Mouse (Mus musculus) cerebellum, adult 2 months (tissue): ENCODE results near the gene Bcl2l10. TPM values are rescaled to one million over a fixed set of nuclear protein-coding genes. Genes with fewer than 3 reads are reported as not detected.

Experiments
- DNase-seq, 2 experiments: peaks; one replicate each; pipeline ENCODE4 v3.0.0; 2021
- H3K27ac ChIP-seq: fragments of 200-500 bp; 2 replicates; pipeline ENCODE4 v1.5.1; 2012; ENCODE audit warnings: low read length, control low read depth, inconsistent platforms; ENCODE audit not compliant: insufficient read depth
- H3K27me3 ChIP-seq: fragments of 200-500 bp; 2 replicates; pipeline ENCODE4 v1.6.1; 2012; ENCODE audit warnings: inconsistent platforms, mild to moderate bottlenecking, low read length, moderate library complexity; ENCODE audit not compliant: control insufficient read depth, insufficient read depth
- H3K4me1 ChIP-seq: fragments of 200-500 bp; 2 replicates; pipeline ENCODE4 v1.6.1; 2011; ENCODE audit warnings: low read length; ENCODE audit not compliant: control insufficient read depth, insufficient read depth
- H3K4me3 ChIP-seq: fragments of 200-500 bp; replicated peaks from 2 replicates; pipeline ENCODE3; 2011; ENCODE audit warnings: mild to moderate bottlenecking, low read depth, low read length, control low read depth; ENCODE audit not compliant: insufficient read depth
- CTCF ChIP-seq: fragments of 200-500 bp; IDR thresholded peaks from 2 replicates; pipeline ENCODE4 v1.5.1; 2011; ENCODE audit warnings: low read depth, mild to moderate bottlenecking, control low read depth, low read length, moderate library complexity, borderline replicate concordance; ENCODE audit not compliant: insufficient read depth
- POLR2A ChIP-seq: fragments of 200-500 bp; IDR thresholded peaks from 2 replicates; pipeline ENCODE4 v1.6.1; 2011; ENCODE audit warnings: low read length, control low read depth, borderline replicate concordance; ENCODE audit not compliant: insufficient read depth
- WGBS: fragments of 180-500 bp; shearing (Covaris S2); methylation state at CpG from one replicate; pipeline ENCODE4 v1.1.7; 2018; 5-methylcytosine and 5-hydroxymethylcytosine counted together
- polyA plus RNA-seq: library from polyadenylated mRNA; depleted of rRNA; stranded (reverse); fragments of >200 nt; gene quantifications from 2 replicates; pipeline ENCODE4 v1.2.3, GENCODE M21; 2012; rRNA removed

Gene Bcl2l10
- polyA plus RNA-seq, result 0.17 and 0.25 TPM in 2 replicates

DNA sequence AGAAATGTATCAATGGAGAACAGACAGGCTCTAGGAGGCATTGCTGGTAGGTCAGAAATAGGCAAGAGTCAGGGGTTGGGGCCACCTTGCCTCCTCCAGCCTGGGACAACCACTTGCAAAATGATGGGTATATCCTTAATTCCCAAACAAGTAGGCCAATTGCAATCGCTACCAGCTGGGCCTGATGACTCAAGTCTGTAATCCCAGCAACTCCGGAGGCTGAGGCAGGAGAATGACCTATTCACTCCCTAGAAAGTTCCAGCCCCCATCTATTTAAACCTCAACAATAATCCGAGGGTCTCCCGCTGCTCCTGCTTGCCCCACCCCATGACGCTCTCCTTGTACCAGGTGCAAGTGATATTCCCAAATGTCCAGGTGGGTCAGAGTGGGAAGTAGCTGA, at the start of gene Bcl2l10:
Bcl2l10 (plus strand) TSS at position 301 of the 400 bp plus-strand sequence.
- WGBS, result 90% methylated on average over 5 of the region's 5 CpGs
- Histone ChIP-seq H3K27me3 (no peaks in the 10 kb centered on the region), H3K27ac (no peak within 1 kb of the TSS), H3K4me3 (no peak within 1 kb of the TSS), H3K4me1 (no peaks in the 10 kb centered on the region)
- no peak for TF ChIP-seq CTCF
- no peak for TF ChIP-seq POLR2A
- no peak for DNase-seq

DNA sequence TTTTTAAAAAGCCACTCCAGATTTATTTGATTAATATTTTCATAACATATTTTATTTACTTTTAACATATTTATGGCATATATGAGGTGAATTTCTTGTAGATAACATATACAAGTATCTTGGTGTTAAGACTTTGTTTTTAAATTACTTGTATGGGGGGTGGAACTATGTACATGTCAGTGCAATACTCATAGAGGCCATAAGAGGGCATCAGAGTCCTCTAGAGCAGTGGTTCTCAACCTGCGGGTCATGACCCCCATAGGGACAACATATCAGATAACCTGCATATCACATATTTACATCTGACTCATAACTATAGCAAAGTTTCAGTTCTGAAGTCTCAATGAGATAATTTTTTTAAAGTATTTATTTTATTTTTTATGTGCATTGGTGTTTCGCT, 48.2 kb upstream of the Bcl2l10 start:
- TF ChIP-seq POLR2A (no peak), CTCF (peak; percentile 47; the same call in 1 of the 2 replicates)

DNA sequence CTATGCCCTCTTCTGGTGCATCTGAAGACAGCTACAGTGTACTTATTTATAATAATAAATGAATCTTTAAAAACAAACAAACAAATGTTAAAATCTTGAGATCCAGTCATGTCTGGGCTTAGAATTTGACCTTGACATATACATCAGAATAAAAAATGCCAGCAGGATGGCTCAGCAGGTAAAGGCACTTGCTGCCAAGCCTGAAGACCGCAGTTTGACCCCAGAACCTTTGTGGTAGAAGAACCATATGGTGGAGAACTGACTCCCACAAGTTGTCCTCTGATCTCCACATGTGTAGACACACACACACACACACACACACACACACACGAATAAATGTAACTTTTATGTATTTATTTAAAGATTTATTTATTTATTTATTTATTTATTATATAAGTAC, 44.5 kb upstream of the Bcl2l10 start:
- Histone ChIP-seq H3K4me1 (peaks cover 37% of the 10 kb centered on the region), H3K4me3 (no peak overlapping the region), H3K27me3 (no peaks in the 10 kb centered on the region), H3K27ac (no peak overlapping the region)
- TF ChIP-seq CTCF (no peak), POLR2A (no peak)
- WGBS, result 69% methylated on average over 2 of the region's 2 CpGs
- DNase-seq, result no peak

More for the DNA sequence above, 48.2 kb upstream of the Bcl2l10 start:
- WGBS, result 80% methylated on average over 2 of the region's 2 CpGs
- peaks cover 17% of the 10 kb centered on the region for H3K4me1 ChIP-seq
- no peaks in the 10 kb centered on the region for H3K27me3 ChIP-seq
- no peak for DNase-seq
- no peak overlapping the region for H3K4me3 ChIP-seq
- H3K27ac ChIP-seq, result no peak overlapping the region

DNA sequence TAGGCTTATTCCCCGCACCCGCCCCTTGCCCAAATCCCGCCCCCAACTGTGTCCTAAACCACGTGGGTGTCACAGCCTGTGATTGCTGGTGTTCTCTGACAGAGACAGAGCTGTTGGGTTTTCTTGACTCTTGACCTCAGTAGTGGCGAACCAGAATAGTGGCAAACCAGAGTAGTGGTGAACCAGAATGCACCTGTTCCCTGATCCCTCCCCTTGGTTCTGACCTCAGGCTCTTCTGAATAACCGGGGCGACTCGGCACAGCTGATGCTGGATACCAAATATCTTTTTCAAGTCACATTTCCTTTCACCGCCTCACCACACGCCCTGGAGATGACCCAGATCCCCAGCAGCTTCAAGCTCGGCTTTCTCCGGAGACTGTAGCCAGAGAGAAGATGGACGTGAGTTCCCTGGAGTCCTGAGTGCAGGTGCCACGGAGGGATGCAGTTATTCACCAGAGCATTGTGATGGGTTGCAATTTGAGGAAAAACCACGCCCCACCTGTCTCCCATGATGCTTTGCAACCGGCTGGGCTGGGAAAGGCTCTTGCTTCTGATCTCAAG, 43.8 kb upstream of the Bcl2l10 start:
- peak overlapping the region; percentile 76 for H3K27ac ChIP-seq
- TF ChIP-seq CTCF (no peak), POLR2A (no peak)
- WGBS, result 23% methylated on average over 16 of the region's 16 CpGs

DNA sequence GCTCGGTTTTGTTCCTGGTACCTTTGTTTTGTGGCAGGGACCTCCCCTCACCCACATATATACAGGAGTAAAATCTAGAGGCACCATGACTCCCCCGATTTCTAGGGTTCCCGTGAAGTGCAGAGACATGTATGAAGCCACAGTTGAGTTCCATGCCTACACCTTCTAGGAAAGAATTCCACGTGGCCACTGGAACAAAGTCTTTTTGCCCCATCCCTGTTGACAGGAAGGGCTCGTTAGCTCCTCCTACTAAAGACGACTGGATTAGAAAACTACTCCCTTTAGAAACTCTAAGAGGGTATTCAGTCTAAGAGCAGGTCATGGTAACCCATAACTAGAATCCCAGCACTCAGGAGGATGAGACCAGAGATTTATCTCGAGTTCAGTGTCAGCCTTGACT, 43.3 kb upstream of the Bcl2l10 start:
- no peak overlapping the region for H3K4me3 ChIP-seq
- 51% methylated on average over 7 of the region's 7 CpGs for WGBS
- peak overlapping the region; percentile 76; the same call in 1 of the 2 replicates for H3K27ac ChIP-seq
- TF ChIP-seq CTCF (no peak), POLR2A (no peak)
- H3K27me3 ChIP-seq, result no peaks in the 10 kb centered on the region
- no peak for DNase-seq
- H3K4me1 ChIP-seq, result peaks cover 43% of the 10 kb centered on the region

More for the DNA sequence above, 43.8 kb upstream of the Bcl2l10 start:
- no peaks in the 10 kb centered on the region for H3K27me3 ChIP-seq
- peaks cover 42% of the 10 kb centered on the region for H3K4me1 ChIP-seq
- no peak overlapping the region for H3K4me3 ChIP-seq
- DNase-seq, result peak; percentile 55 to 59

DNA sequence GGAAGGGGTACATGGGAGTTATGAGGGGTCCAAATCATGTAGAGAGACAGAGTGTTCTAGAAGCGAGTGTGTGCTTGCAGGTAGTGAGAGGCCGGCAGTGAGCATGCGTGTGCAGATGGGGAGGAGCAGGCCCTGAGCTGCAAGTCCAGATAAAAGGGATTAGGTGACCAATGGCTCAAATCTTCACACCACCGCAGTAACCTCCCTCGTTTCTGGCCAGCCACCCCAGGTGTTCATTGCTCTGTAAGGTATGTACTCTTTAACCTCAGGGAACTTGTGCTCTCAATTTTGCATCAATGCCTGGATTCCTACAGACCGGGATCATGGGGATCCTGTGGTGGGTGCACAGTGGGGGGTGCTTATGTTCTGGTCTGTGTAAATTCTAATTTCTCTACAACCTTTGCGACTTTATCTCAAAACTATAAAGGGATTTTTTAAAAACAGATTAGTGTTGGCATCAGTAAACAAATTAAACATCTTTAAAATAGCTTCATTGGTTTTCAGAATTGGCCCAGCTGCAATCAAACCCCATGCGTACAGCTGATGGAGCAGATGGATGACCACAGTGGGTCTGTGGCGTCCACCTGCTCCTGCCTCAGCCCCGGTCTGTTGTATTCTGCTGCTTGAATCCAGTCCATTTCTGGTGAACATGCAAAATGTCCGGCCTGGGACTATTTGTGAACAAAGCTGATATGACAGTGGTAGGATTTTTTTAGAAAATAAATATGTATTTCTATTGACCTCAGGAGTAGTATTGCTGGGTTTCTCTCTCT, 41.2 kb upstream of the Bcl2l10 start, which contains the start of gene Gnb5:
Gnb5 (plus strand) TSS at position 163 of the 773 bp plus-strand sequence.
- 12% methylated on average over 11 of the region's 11 CpGs for WGBS
- Histone ChIP-seq H3K4me1 (peaks cover 44% of the 10 kb centered on the region), H3K4me3 (peak within 1 kb of the TSS; percentile 1), H3K27me3 (no peaks in the 10 kb centered on the region), H3K27ac (peak within 1 kb of the TSS; percentile 92)
- no peak for TF ChIP-seq CTCF
- no peak for TF ChIP-seq POLR2A
- peak; percentile 88 to 94 for DNase-seq

DNA sequence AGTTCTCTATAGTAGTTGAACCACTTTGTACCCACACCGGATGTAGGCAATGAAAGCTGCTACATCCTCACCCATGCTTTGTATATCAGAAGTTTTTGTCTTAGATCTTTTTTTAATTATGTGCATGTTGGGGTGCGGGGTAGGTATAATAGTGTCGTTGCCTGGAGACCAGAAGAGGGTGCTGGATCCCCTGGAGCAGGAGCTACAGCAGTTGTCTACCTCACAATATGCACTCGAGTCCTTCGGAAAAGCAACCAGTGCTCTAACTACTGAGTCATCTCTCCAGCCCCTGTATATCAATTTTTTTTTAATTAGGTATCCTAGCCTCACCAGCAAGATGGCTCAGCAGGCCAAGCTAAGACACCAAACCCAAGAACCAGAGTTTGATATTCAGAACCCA, 40.5 kb upstream of the Bcl2l10 start:
- peak overlapping the region; percentile 92 for H3K27ac ChIP-seq
- TF ChIP-seq CTCF, result no peak
- TF ChIP-seq POLR2A, result no peak
- no peak for DNase-seq
- H3K4me3 ChIP-seq, result no peak overlapping the region
- H3K27me3 ChIP-seq, result no peaks in the 10 kb centered on the region
- WGBS, result 34% methylated on average over 5 of the region's 5 CpGs
- peaks cover 40% of the 10 kb centered on the region for H3K4me1 ChIP-seq
